Mouse (Mus musculus): ENCODE measurements at regions not wholly inside any gene's neighbourhood (a gene's known extent, or its start where the extent isn't known, plus 50 kb on each side); places are given as distances from the start of the nearest gene placed in this dataset.

DNA sequence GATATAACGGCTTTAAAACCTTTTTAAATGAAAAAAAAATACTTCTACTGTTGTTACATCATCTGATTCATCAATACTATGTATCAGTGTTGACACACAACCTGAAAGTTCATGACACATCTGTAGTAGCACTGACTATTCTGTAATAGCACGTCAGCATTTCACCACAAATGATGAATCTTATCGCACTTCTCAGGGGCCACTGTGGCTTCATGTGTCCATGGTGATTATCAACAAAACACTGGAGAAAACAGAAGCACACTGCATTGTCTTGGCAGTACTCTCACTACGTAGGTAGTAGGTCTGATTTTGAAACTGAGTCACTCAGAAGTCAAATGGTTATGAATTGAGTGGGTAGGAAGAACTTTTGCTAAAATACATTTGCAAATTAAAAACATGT, 72.0 kb upstream of the Rgs2 start:
- no peak for TF ChIP-seq POLR2A (IDR thresholded peaks at IDR 0.05; ENCODE audit: low read depth, low read length)
- TF ChIP-seq CTCF (IDR thresholded peaks at IDR 0.05; ENCODE audit: borderline replicate concordance, insufficient read depth, low read length) = no peak

All from embryonic fibroblast, embryonic 13.5 days (primary cell).